Mouse (Mus musculus) MEL (cell line): ENCODE data around the gene Olfr1013. TPM values are rescaled to one million over a fixed set of nuclear protein-coding genes. Genes with fewer than 3 reads are reported as not detected.

Experiments used
- DNase-seq: peaks from one replicate; pipeline ENCODE4 v3.0.0; 2011; ENCODE audit warnings: low read depth, low spot score
- H3K27ac ChIP-seq: 2 replicates; pipeline ENCODE4 v1.5.1; 2012; ENCODE audit warnings: low read depth, mild to moderate bottlenecking, control low read depth, low read length, moderate library complexity; ENCODE audit not compliant: control insufficient read depth
- H3K27me3 ChIP-seq, 2 experiments: fragments of 150-350 bp in 1 of 2; sonication (generic) in 1 of 2; 2 replicates each; pipeline ENCODE4 v1.6.1; 2012; ENCODE audit warnings: low read length in 2 of 2, mild to moderate bottlenecking in 2 of 2, improper control_type of control experiment in 1 of 2, moderate library complexity in 1 of 2; ENCODE audit not compliant: insufficient read depth in 2 of 2, control insufficient read depth in 1 of 2
- H3K36me3 ChIP-seq, 2 experiments: 2 replicates each; pipeline ENCODE4 v1.6.1; 2012 to 2014; ENCODE audit warnings: low read length in 2 of 2, improper control_type of control experiment in 1 of 2, inconsistent platforms in 1 of 2, mild to moderate bottlenecking in 1 of 2; ENCODE audit not compliant: insufficient read depth in 2 of 2, control insufficient read depth in 1 of 2
- H3K4me1 ChIP-seq, 2 experiments: fragments of 150-350 bp in 1 of 2; sonication (generic) in 1 of 2; 2 replicates each; pipeline ENCODE4 v1.6.1; 2012; ENCODE audit warnings: low read length in 2 of 2, improper control_type of control experiment in 1 of 2, mild to moderate bottlenecking in 1 of 2; ENCODE audit not compliant: insufficient read depth in 2 of 2, control insufficient read depth in 1 of 2
- H3K4me3 ChIP-seq, 2 experiments: fragments of 150-350 bp in 1 of 2; sonication (generic) in 1 of 2; 2 replicates each; pipeline ENCODE4 v1.5.1; 2012; ENCODE audit warnings: low read depth in 2 of 2, low read length in 2 of 2, mild to moderate bottlenecking in 2 of 2, moderate library complexity in 2 of 2, control low read depth in 1 of 2, improper control_type of control experiment in 1 of 2; ENCODE audit not compliant: control insufficient read depth in 1 of 2, insufficient read depth in 1 of 2
- H3K79me2 ChIP-seq: 2 replicates; pipeline ENCODE4 v1.6.1; 2012; ENCODE audit warnings: mild to moderate bottlenecking, low read length, moderate library complexity; ENCODE audit not compliant: control insufficient read depth, poor library complexity, insufficient read depth
- H3K9ac ChIP-seq: 2 replicates; pipeline ENCODE4 v1.6.1; 2012; ENCODE audit warnings: low read depth, mild to moderate bottlenecking, control low read depth, low read length, moderate library complexity; ENCODE audit not compliant: control insufficient read depth, poor library complexity, severe bottlenecking
- H3K9me3 ChIP-seq: fragments of 150-350 bp; sonication (generic); replicated peaks from 2 replicates; pipeline ENCODE4 v1.6.1; 2012; ENCODE audit warnings: mild to moderate bottlenecking, low read length, improper control_type of control experiment, moderate library complexity; ENCODE audit not compliant: insufficient read depth
- BHLHE40 ChIP-seq: IDR thresholded peaks from 2 replicates; pipeline ENCODE4 v1.6.1; 2012; ENCODE audit warnings: low read depth, mild to moderate bottlenecking, inconsistent platforms, low read length, improper control_type of control experiment, borderline replicate concordance
- CHD2 ChIP-seq: IDR thresholded peaks from 2 replicates; pipeline ENCODE4 v1.6.1; 2011; ENCODE audit warnings: low read length, improper control_type of control experiment
- CTCF ChIP-seq, 3 experiments: IDR thresholded peaks in 2 of 3; conservative IDR thresholded peaks in 1 of 3; 2 replicates each; pipeline ENCODE4 v1.5.1; 2011 to 2012; ENCODE audit warnings: low read length in 3 of 3, low read depth in 2 of 3, mild to moderate bottlenecking in 2 of 3, improper control_type of control experiment in 1 of 3, inconsistent platforms in 1 of 3, mixed read lengths in 1 of 3, moderate library complexity in 1 of 3; ENCODE audit not compliant: control insufficient read depth in 1 of 3, insufficient read depth in 1 of 3, poor library complexity in 1 of 3, severe bottlenecking in 1 of 3
- E2F4 ChIP-seq: IDR thresholded peaks from 2 replicates; pipeline ENCODE4 v1.6.1; 2011; ENCODE audit warnings: low read depth, low read length, improper control_type of control experiment, borderline replicate concordance
- ELF1 ChIP-seq: IDR thresholded peaks from 2 replicates; pipeline ENCODE4 v1.6.1; 2014; ENCODE audit warnings: low read depth, mild to moderate bottlenecking, inconsistent platforms, low read length, improper control_type of control experiment, moderate library complexity
- EP300 ChIP-seq, 2 experiments: IDR thresholded peaks; 2 replicates each; pipeline ENCODE4 v1.6.1; 2011; ENCODE audit warnings: improper control_type of control experiment in 2 of 2, low read length in 2 of 2, low read depth in 1 of 2, mild to moderate bottlenecking in 1 of 2
- ETS1 ChIP-seq: IDR thresholded peaks from 2 replicates; pipeline ENCODE4 v1.6.1; 2012; ENCODE audit warnings: low read depth, mild to moderate bottlenecking, inconsistent platforms, low read length, improper control_type of control experiment, moderate library complexity
- KAT2A ChIP-seq: conservative IDR thresholded peaks from 2 replicates; pipeline ENCODE4 v1.6.1; 2012; ENCODE audit warnings: low read depth, low read length, improper control_type of control experiment, inconsistent platforms
- MYC ChIP-seq: IDR thresholded peaks from 2 replicates; pipeline ENCODE4 v1.6.1; 2011; ENCODE audit warnings: low read depth, mild to moderate bottlenecking, low read length, improper control_type of control experiment, moderate library complexity
- POLR2AphosphoS5 ChIP-seq: IDR thresholded peaks from 2 replicates; pipeline ENCODE4 v1.6.1; 2012; ENCODE audit warnings: low read depth, borderline replicate concordance, mild to moderate bottlenecking, inconsistent platforms, low read length, moderate library complexity, mixed read lengths
- SIN3A ChIP-seq: IDR thresholded peaks from 2 replicates; pipeline ENCODE4 v1.6.1; 2012; ENCODE audit warnings: low read length, improper control_type of control experiment, inconsistent platforms
- SMC3 ChIP-seq: IDR thresholded peaks from 2 replicates; pipeline ENCODE4 v1.6.1; 2011; ENCODE audit warnings: low read depth, low read length, improper control_type of control experiment
- TCF12 ChIP-seq: IDR thresholded peaks from 2 replicates; pipeline ENCODE4 v1.6.1; 2014; ENCODE audit warnings: low read depth, mild to moderate bottlenecking, inconsistent platforms, low read length, improper control_type of control experiment, moderate library complexity
- USF2 ChIP-seq, 2 experiments: IDR thresholded peaks; 2 replicates each; pipeline ENCODE4 v1.6.1; 2011 to 2012; ENCODE audit warnings: improper control_type of control experiment in 2 of 2, low read length in 2 of 2, borderline replicate concordance in 1 of 2, inconsistent platforms in 1 of 2, low read depth in 1 of 2, mild to moderate bottlenecking in 1 of 2; ENCODE audit not compliant: insufficient read depth in 1 of 2
- ZC3H11A ChIP-seq: IDR thresholded peaks from 2 replicates; pipeline ENCODE4 v1.6.1; 2012; ENCODE audit warnings: low read depth, mild to moderate bottlenecking, inconsistent platforms, low read length, improper control_type of control experiment
- ZMIZ1 ChIP-seq: IDR thresholded peaks from 2 replicates; pipeline ENCODE4 v1.6.1; 2012; ENCODE audit warnings: low read depth, mild to moderate bottlenecking, inconsistent platforms, low read length, improper control_type of control experiment, moderate library complexity
- polyA plus RNA-seq, 2 experiments: library from polyadenylated mRNA; stranded (reverse) in 1 of 2; unstranded in 1 of 2; fragments of >175 nt in 1 of 2; fragments of >200 nt in 1 of 2; gene quantifications; 2 replicates each; pipeline versions ENCODE4 v1.2.1 to v1.2.4; 2012; ENCODE audit warnings: low replicate concordance in 2 of 2, low read depth in 1 of 2; ENCODE audit not compliant: insufficient read length in 2 of 2, insufficient read depth in 1 of 2, missing spikeins in 1 of 2
- total RNA-seq: library from RNA; depleted of rRNA; stranded (reverse); fragments of 300-350 nt; gene quantifications from 2 replicates; pipeline ENCODE4 v1.2.3, GENCODE M21; 2012

The Olfr1013 gene
- total and polyA plus RNA-seq, 3 experiments: not detected

GRCm38 (mm10) chr2:85753822-85754221 lies 13.1 kb upstream of the Olfr1013 start:
- Histone ChIP-seq H3K79me2 (no peaks in the 10 kb centered on the region), H3K4me1 (no peaks in the 10 kb centered on the region), H3K36me3 (no peaks in the 10 kb centered on the region), H3K4me3 (no peak overlapping the region), H3K27me3 (no peaks in the 10 kb centered on the region), H3K9ac (no peak overlapping the region), H3K9me3 (no peaks in the 10 kb centered on the region), H3K27ac (no peak overlapping the region)
- no peak for DNase-seq
- TF ChIP-seq TCF12 (no peak), MYC (no peak), USF2 (IDR thresholded peaks at IDR 0.05; ENCODE audit: borderline replicate concordance in 1 of 2, insufficient read depth in 1 of 2, low read depth in 1 of 2, low read length in 2 of 2) (no peak), ETS1 (no peak), BHLHE40 (no peak), CTCF (IDR thresholded peaks at IDR 0.05 in 2 of 3, conservative IDR thresholded peaks at IDR 0.05 in 1 of 3; ENCODE audit: control insufficient read depth in 1 of 3, insufficient read depth in 1 of 3, low read depth in 2 of 3, low read length in 3 of 3, poor library complexity in 1 of 3, severe bottlenecking in 1 of 3) (no peak), ELF1 (no peak), EP300 (IDR thresholded peaks at IDR 0.05; ENCODE audit: low read depth in 1 of 2, low read length in 2 of 2) (no peak), POLR2AphosphoS5 (no peak), ZC3H11A (no peak), ZMIZ1 (no peak), E2F4 (no peak), SIN3A (no peak), SMC3 (no peak), CHD2 (no peak)

DNA sequence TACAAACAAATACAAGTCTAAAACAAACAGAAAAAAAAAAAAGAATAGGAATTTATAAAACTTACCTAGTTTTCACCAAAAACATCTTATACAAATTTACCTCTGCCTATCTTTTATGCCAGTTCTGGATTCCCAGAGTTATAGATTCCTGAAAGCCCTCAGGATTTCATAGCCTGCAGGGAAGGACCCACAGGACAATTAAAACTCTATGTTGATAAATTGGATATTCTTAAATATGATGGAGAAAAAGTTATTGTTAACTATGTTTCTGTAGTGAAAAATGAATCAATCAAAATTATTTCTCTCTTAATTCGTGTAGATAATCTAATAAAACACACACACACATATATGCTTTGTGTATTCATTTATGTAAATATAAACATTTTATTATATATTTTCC lies 4.2 kb upstream of the Olfr1013 start, which contains the start of gene Olfr1012:
TSS of gene Olfr1012 (minus strand) at position 101 of the 400 bp plus-strand sequence.
- no peaks in the 10 kb centered on the region for H3K9me3 ChIP-seq
- H3K79me2 ChIP-seq: no peaks in the 10 kb centered on the region
- no peaks in the 10 kb centered on the region for H3K27me3 ChIP-seq
- TF ChIP-seq KAT2A: no peak
- TF ChIP-seq MYC: no peak
- no peak for TF ChIP-seq ZC3H11A
- TF ChIP-seq, all 39 proteins: peak for 0
- Histone ChIP-seq H3K4me3 (no peak within 1 kb of the TSS), H3K4me1 (no peaks in the 10 kb centered on the region), H3K9ac (no peak within 1 kb of the TSS), H3K36me3 (no peaks in the 10 kb centered on the region), H3K27ac (no peak within 1 kb of the TSS)
- DNase-seq: no peak
